8 mouse cellular contexts compared by ENCODE assay signal in genomic region chr6:86669240-86669727, GRCm38 (mm10). TPM values are rescaled to one million over a fixed set of nuclear protein-coding genes. Genes with fewer than 3 reads are reported as not detected.
DNase-seq lines count a peak whose midpoint lies in the region; ATAC-seq lines count a peak whose summit lies in the region.

No protein-coding gene starts in this region.

- DNase-seq in T-cell, adult 2 months (ENCODE audit: low spot score): peak; percentile 100
- DNase-seq in cerebellum, postnatal 36 days: peak; percentile 100
- DNase-seq in frontal cortex, postnatal 36 days (ENCODE audit: low spot score in 2 of 2): peak; percentile 100
- DNase-seq in left cerebral cortex, adult 11 months (ENCODE audit: low spot score): peak; percentile 100
- peak; percentile 100 for DNase-seq in lung, postnatal 4 days
- DNase-seq in retina, postnatal 7 days (ENCODE audit: low read depth, low spot score): peak; percentile 99
- peak; percentile 99 for DNase-seq in urinary bladder, adult 2 months (ENCODE audit: low spot score)

- no peaks in the 10 kb centered on the region for H3K27me3 ChIP-seq in hindbrain, embryonic 15.5 days

- no peaks in the 10 kb centered on the region for H3K9me3 ChIP-seq in hindbrain, embryonic 15.5 days

- ATAC-seq in hindbrain, embryonic 15.5 days (ENCODE audit: low FRiP score, low read depth): peak; percentile 100

- H3K27ac ChIP-seq in hindbrain, embryonic 15.5 days (replicated peaks): peak overlapping the region; percentile 63

- peaks cover 29% of the 10 kb centered on the region for H3K36me3 ChIP-seq in hindbrain, embryonic 15.5 days

- peak overlapping the region; percentile 64 for H3K4me2 ChIP-seq in hindbrain, embryonic 15.5 days

- under 1% methylated on average over 25 of the region's 37 CpGs for WGBS in hindbrain, embryonic 15.5 days

- peak overlapping the region; percentile 37; the same call in 1 of the 2 replicates for H3K9ac ChIP-seq in hindbrain, embryonic 15.5 days

- H3K4me3 ChIP-seq in hindbrain, embryonic 15.5 days: peak overlapping the region; percentile 87

- peaks cover 30% of the 10 kb centered on the region for H3K4me1 ChIP-seq in hindbrain, embryonic 15.5 days (replicated peaks)

RNA-seq across cellular contexts. Expression of gene Mxd1, which starts 0.3 kb away (rescaled TPM):
- polyA plus RNA-seq in hindbrain, embryonic 15.5 days (2015; fragmentation: Nextera tagmentation; extraction: Ambion mirVana): 18.5 and 18.7 TPM in 2 replicates
- polyA plus RNA-seq in urinary bladder, adult 2 months (2012; rRNA removed): 9.0 and 10.1 TPM in 2 replicates

RNA-seq across cellular contexts. Expression of gene Snrnp27, which starts 15.0 kb away (rescaled TPM):
- polyA plus RNA-seq in hindbrain, embryonic 15.5 days (2015; fragmentation: Nextera tagmentation; extraction: Ambion mirVana): 84.6 and 94.0 TPM in 2 replicates
- 60.5 and 65.3 TPM in 2 replicates for polyA plus RNA-seq in urinary bladder, adult 2 months (2012; rRNA removed)

RNA-seq across cellular contexts. Expression of gene Asprv1, which starts 41.3 kb away (rescaled TPM):
- 0.76 and 1.00 TPM in 2 replicates for polyA plus RNA-seq in hindbrain, embryonic 15.5 days (2015; fragmentation: Nextera tagmentation; extraction: Ambion mirVana)
- 0.39 and 0.56 TPM in 2 replicates for polyA plus RNA-seq in urinary bladder, adult 2 months (2012; rRNA removed)

Comparison
In these comparisons a context has a peak if more than half of its experiments do, and no peak if none do; other contexts are left out.
1. Peak in every context shown above with its lines: DNase-seq, ATAC-seq, H3K4me3 ChIP-seq and H3K27ac ChIP-seq.